Mouse (Mus musculus): ENCODE results near the gene Gm10762.

GRCm38 (mm10) chr2:128984746-128985145 lies 17.2 kb upstream of the Gm10762 start:
- no peak for TF ChIP-seq GATA1 (IDR thresholded peaks at IDR 0.05; ENCODE audit: low read length)
- TF ChIP-seq TAL1 (IDR thresholded peaks at IDR 0.05; ENCODE audit: low read length) = no peak
